Mouse (Mus musculus): ENCODE measurements around the gene Ror2. TPM values are rescaled to one million over a fixed set of nuclear protein-coding genes. Genes with fewer than 3 reads are reported as not detected.

Ror2 gene
- polyA plus RNA-seq, 1 experiment from 2014 or later, result 13.4 TPM

- H3K9ac ChIP-seq (ENCODE audit: low read length), result no peak overlapping the region
- no peak overlapping the region for H3K27ac ChIP-seq (ENCODE audit: low read length)
- H3K4me2 ChIP-seq (ENCODE audit: low read depth, low read length), result no peak overlapping the region
- H3K27me3 ChIP-seq (ENCODE audit: control insufficient read depth, insufficient read depth, low read depth, low read length), result 0 out of 2 replicates have a peak, but pooled peaks cover 3% of the 10 kb centered on the region
- no peak for ATAC-seq (ENCODE audit: low read depth)
- peaks cover 5% of the 10 kb centered on the region for H3K4me1 ChIP-seq (replicated peaks; ENCODE audit: control insufficient read depth, insufficient read depth, low read length)
- no peaks in the 10 kb centered on the region for H3K36me3 ChIP-seq (ENCODE audit: control insufficient read depth, insufficient read depth, low read length)
- H3K9me3 ChIP-seq (ENCODE audit: control insufficient read depth, low read length), result no peaks in the 10 kb centered on the region
- H3K4me3 ChIP-seq (ENCODE audit: low read length), result no peak overlapping the region
- 15% methylated on average over 17 of the region's 17 CpGs for WGBS
Observed at GRCm38 (mm10) chr13:53099771-53100682, 185.9 kb downstream of the Ror2 start.

GRCm38 (mm10) chr13:53096615-53097014 is 189.3 kb downstream of the Ror2 start:
- no peak for ATAC-seq (ENCODE audit: low read depth)
- H3K9ac ChIP-seq (ENCODE audit: low read length), result no peak overlapping the region
- H3K36me3 ChIP-seq (ENCODE audit: control insufficient read depth, insufficient read depth, low read length), result no peaks in the 10 kb centered on the region
- no peaks in the 10 kb centered on the region for H3K9me3 ChIP-seq (ENCODE audit: control insufficient read depth, low read length)
- 0 out of 2 replicates have a peak, but pooled peaks cover 3% of the 10 kb centered on the region for H3K27me3 ChIP-seq (ENCODE audit: control insufficient read depth, insufficient read depth, low read depth, low read length)
- H3K27ac ChIP-seq (ENCODE audit: low read length), result no peak overlapping the region
- no peak overlapping the region for H3K4me3 ChIP-seq (ENCODE audit: low read length)
- WGBS, result 13% methylated on average over 8 of the region's 8 CpGs
- no peak overlapping the region for H3K4me2 ChIP-seq (ENCODE audit: low read depth, low read length)
- H3K4me1 ChIP-seq (replicated peaks; ENCODE audit: control insufficient read depth, insufficient read depth, low read length), result peaks cover 11% of the 10 kb centered on the region

- no peak overlapping the region for H3K9ac ChIP-seq (ENCODE audit: low read length)
- H3K27ac ChIP-seq (ENCODE audit: low read length), result no peak overlapping the region
Observed at GRCm38 (mm10) chr13:53095222-53095621, 190.7 kb downstream of the Ror2 start.

GRCm38 (mm10) chr13:53094658-53095057 is 191.3 kb downstream of the Ror2 start:
- no peak overlapping the region for H3K27ac ChIP-seq (ENCODE audit: low read length)
- WGBS, result 82% methylated on average over 8 of the region's 8 CpGs
- H3K27me3 ChIP-seq (ENCODE audit: control insufficient read depth, insufficient read depth, low read depth, low read length), result 0 out of 2 replicates have a peak, but pooled peaks cover 3% of the 10 kb centered on the region
- no peak overlapping the region for H3K9ac ChIP-seq (ENCODE audit: low read length)
- H3K4me3 ChIP-seq (ENCODE audit: low read length), result no peak overlapping the region
- no peak for ATAC-seq (ENCODE audit: low read depth)
- H3K36me3 ChIP-seq (ENCODE audit: control insufficient read depth, insufficient read depth, low read length), result no peaks in the 10 kb centered on the region
- H3K9me3 ChIP-seq (ENCODE audit: control insufficient read depth, low read length), result no peaks in the 10 kb centered on the region
- no peak overlapping the region for H3K4me2 ChIP-seq (ENCODE audit: low read depth, low read length)
- peaks cover 7% of the 10 kb centered on the region for H3K4me1 ChIP-seq (replicated peaks; ENCODE audit: control insufficient read depth, insufficient read depth, low read length)

More at GRCm38 (mm10) chr13:53095222-53095621, 190.7 kb downstream of the Ror2 start:
- peaks cover 11% of the 10 kb centered on the region for H3K4me1 ChIP-seq (replicated peaks; ENCODE audit: control insufficient read depth, insufficient read depth, low read length)
- H3K4me3 ChIP-seq (ENCODE audit: low read length), result no peak overlapping the region
- 70% methylated on average over 17 of the region's 17 CpGs for WGBS
- 0 out of 2 replicates have a peak, but pooled peaks cover 3% of the 10 kb centered on the region for H3K27me3 ChIP-seq (ENCODE audit: control insufficient read depth, insufficient read depth, low read depth, low read length)
- no peak for ATAC-seq (ENCODE audit: low read depth)
- no peaks in the 10 kb centered on the region for H3K9me3 ChIP-seq (ENCODE audit: control insufficient read depth, low read length)
- H3K4me2 ChIP-seq (ENCODE audit: low read depth, low read length), result no peak overlapping the region
- H3K36me3 ChIP-seq (ENCODE audit: control insufficient read depth, insufficient read depth, low read length), result no peaks in the 10 kb centered on the region

GRCm38 (mm10) chr13:53093407-53093806 is 192.5 kb downstream of the Ror2 start:
- Histone ChIP-seq H3K36me3 (ENCODE audit: control insufficient read depth, insufficient read depth, low read length) (no peaks in the 10 kb centered on the region), H3K4me2 (ENCODE audit: low read depth, low read length) (no peak overlapping the region), H3K9me3 (ENCODE audit: control insufficient read depth, low read length) (no peaks in the 10 kb centered on the region), H3K27ac (ENCODE audit: low read length) (no peak overlapping the region), H3K4me3 (ENCODE audit: low read length) (no peak overlapping the region), H3K27me3 (ENCODE audit: control insufficient read depth, insufficient read depth, low read depth, low read length) (0 out of 2 replicates have a peak, but pooled peaks cover 3% of the 10 kb centered on the region), H3K9ac (ENCODE audit: low read length) (no peak overlapping the region), H3K4me1 (replicated peaks; ENCODE audit: control insufficient read depth, insufficient read depth, low read length) (peaks cover 6% of the 10 kb centered on the region; the same call in 1 of the 2 replicates)
- ATAC-seq (ENCODE audit: low read depth), result peak; percentile 49; the same call in 1 of the 2 replicates
- WGBS, result 20% methylated on average over 4 of the region's 4 CpGs

- Histone ChIP-seq H3K4me1 (replicated peaks; ENCODE audit: control insufficient read depth, insufficient read depth, low read length) (no peaks in the 10 kb centered on the region), H3K36me3 (ENCODE audit: control insufficient read depth, insufficient read depth, low read length) (no peaks in the 10 kb centered on the region), H3K9ac (ENCODE audit: low read length) (no peak overlapping the region), H3K9me3 (ENCODE audit: control insufficient read depth, low read length) (no peaks in the 10 kb centered on the region), H3K27ac (ENCODE audit: low read length) (no peak overlapping the region), H3K4me3 (ENCODE audit: low read length) (no peak overlapping the region), H3K27me3 (ENCODE audit: control insufficient read depth, insufficient read depth, low read depth, low read length) (no peaks in the 10 kb centered on the region), H3K4me2 (ENCODE audit: low read depth, low read length) (no peak overlapping the region)
- 70% methylated on average over 23 of the region's 23 CpGs for WGBS
- ATAC-seq (ENCODE audit: low read depth), result no peak
Observed at GRCm38 (mm10) chr13:53086552-53087282, 199.2 kb downstream of the Ror2 start.

GRCm38 (mm10) chr13:53081846-53082245 is 204.1 kb downstream of the Ror2 start:
- 27% methylated on average over 6 of the region's 6 CpGs for WGBS
- Histone ChIP-seq H3K4me2 (ENCODE audit: low read depth, low read length) (no peak overlapping the region), H3K36me3 (ENCODE audit: control insufficient read depth, insufficient read depth, low read length) (no peaks in the 10 kb centered on the region), H3K27ac (ENCODE audit: low read length) (no peak overlapping the region), H3K27me3 (ENCODE audit: control insufficient read depth, insufficient read depth, low read depth, low read length) (no peaks in the 10 kb centered on the region), H3K9me3 (ENCODE audit: control insufficient read depth, low read length) (no peaks in the 10 kb centered on the region), H3K4me1 (replicated peaks; ENCODE audit: control insufficient read depth, insufficient read depth, low read length) (no peaks in the 10 kb centered on the region), H3K4me3 (ENCODE audit: low read length) (no peak overlapping the region), H3K9ac (ENCODE audit: low read length) (no peak overlapping the region)
- no peak for ATAC-seq (ENCODE audit: low read depth)

- Histone ChIP-seq H3K27ac (ENCODE audit: low read length) (no peak overlapping the region), H3K27me3 (ENCODE audit: control insufficient read depth, insufficient read depth, low read depth, low read length) (no peaks in the 10 kb centered on the region), H3K9ac (ENCODE audit: low read length) (no peak overlapping the region), H3K36me3 (ENCODE audit: control insufficient read depth, insufficient read depth, low read length) (no peaks in the 10 kb centered on the region), H3K4me2 (ENCODE audit: low read depth, low read length) (no peak overlapping the region), H3K4me1 (replicated peaks; ENCODE audit: control insufficient read depth, insufficient read depth, low read length) (no peaks in the 10 kb centered on the region), H3K9me3 (ENCODE audit: control insufficient read depth, low read length) (no peaks in the 10 kb centered on the region), H3K4me3 (ENCODE audit: low read length) (no peak overlapping the region)
- 84% methylated on average over 15 of the region's 15 CpGs for WGBS
- ATAC-seq (ENCODE audit: low read depth), result no peak
Observed at GRCm38 (mm10) chr13:53077732-53078345, 208.1 kb downstream of the Ror2 start.

- Histone ChIP-seq H3K4me3 (ENCODE audit: low read length) (no peak overlapping the region), H3K36me3 (ENCODE audit: control insufficient read depth, insufficient read depth, low read length) (no peaks in the 10 kb centered on the region), H3K27ac (ENCODE audit: low read length) (no peak overlapping the region), H3K9me3 (ENCODE audit: control insufficient read depth, low read length) (no peaks in the 10 kb centered on the region), H3K27me3 (ENCODE audit: control insufficient read depth, insufficient read depth, low read depth, low read length) (no peaks in the 10 kb centered on the region), H3K4me2 (ENCODE audit: low read depth, low read length) (no peak overlapping the region), H3K9ac (ENCODE audit: low read length) (no peak overlapping the region), H3K4me1 (replicated peaks; ENCODE audit: control insufficient read depth, insufficient read depth, low read length) (no peaks in the 10 kb centered on the region)
- ATAC-seq (ENCODE audit: low read depth), result no peak
- 58% methylated on average over 5 of the region's 5 CpGs for WGBS
Observed at GRCm38 (mm10) chr13:53075006-53075405, 210.9 kb downstream of the Ror2 start.

Measured in lung, embryonic 16.5 days (tissue).